Mouse (Mus musculus) gastrocnemius, postnatal 25 days (tissue): ENCODE data around the gene Dbndd2. TPM values are rescaled to one million over a fixed set of nuclear protein-coding genes. Genes with fewer than 3 reads are reported as not detected.

ENCODE experiments used
- DNase-seq: peaks from one replicate; pipeline ENCODE4 v3.0.0; 2022
- total RNA-seq, 2 experiments: library from RNA; stranded (reverse); gene quantifications; 1 replicate in 1 of 2; 2 replicates in 1 of 2; pipeline ENCODE4 v1.2.3; 2021

Gene Dbndd2
- total RNA-seq, 2 experiments from 2014 or later: 21.2 to 35.4 TPM

- no peak for DNase-seq
Observed at GRCm38 (mm10) chr2:164500511-164500910, 14.6 kb downstream of the Dbndd2 start.

- DNase-seq: no peak
Observed at GRCm38 (mm10) chr2:164504919-164505318, 19.0 kb downstream of the Dbndd2 start.

- DNase-seq: no peak
Observed at GRCm38 (mm10) chr2:164505619-164506347, 19.9 kb downstream of the Dbndd2 start.

GRCm38 (mm10) chr2:164507811-164508210 is 21.9 kb downstream of the Dbndd2 start:
- DNase-seq: no peak

GRCm38 (mm10) chr2:164510621-164511190 is 24.8 kb downstream of the Dbndd2 start:
- DNase-seq: no peak

GRCm38 (mm10) chr2:164512121-164512909 is 26.4 kb downstream of the Dbndd2 start:
- no peak for DNase-seq

GRCm38 (mm10) chr2:164513389-164513788 is 27.5 kb downstream of the Dbndd2 start:
- peak; percentile 22 for DNase-seq

- DNase-seq: no peak
Observed at GRCm38 (mm10) chr2:164514916-164515315, 29.0 kb downstream of the Dbndd2 start.

- no peak for DNase-seq
Observed at GRCm38 (mm10) chr2:164515897-164516296, 30.0 kb downstream of the Dbndd2 start.

GRCm38 (mm10) chr2:164516592-164516991 is 30.7 kb downstream of the Dbndd2 start:
- DNase-seq: no peak

- peak; percentile 49 for DNase-seq
Observed at GRCm38 (mm10) chr2:164517485-164518221, 31.7 kb downstream of the Dbndd2 start.

GRCm38 (mm10) chr2:164518266-164519170 is 32.6 kb downstream of the Dbndd2 start:
- no peak for DNase-seq

GRCm38 (mm10) chr2:164519171-164519526 is 33.2 kb downstream of the Dbndd2 start:
- no peak for DNase-seq

- peak; percentile 20 for DNase-seq
Observed at GRCm38 (mm10) chr2:164520782-164521181, 34.9 kb downstream of the Dbndd2 start.

- DNase-seq: no peak
Observed at GRCm38 (mm10) chr2:164521841-164522240, 35.9 kb downstream of the Dbndd2 start.

GRCm38 (mm10) chr2:164522280-164522679 is 36.4 kb downstream of the Dbndd2 start:
- DNase-seq: no peak

- DNase-seq: no peak
Observed at GRCm38 (mm10) chr2:164523301-164523773, 37.4 kb downstream of the Dbndd2 start.

- DNase-seq: no peak
Observed at GRCm38 (mm10) chr2:164528557-164528956, 42.7 kb downstream of the Dbndd2 start.

- DNase-seq: peak; percentile 20
Observed at GRCm38 (mm10) chr2:164531169-164531568, 45.3 kb downstream of the Dbndd2 start.

- no peak for DNase-seq
Observed at GRCm38 (mm10) chr2:164534315-164534714, 48.4 kb downstream of the Dbndd2 start.

- DNase-seq: no peak
Observed at GRCm38 (mm10) chr2:164537003-164537402, 51.1 kb downstream of the Dbndd2 start.
